Mouse (Mus musculus) forebrain, embryonic 15.5 days (tissue): ENCODE data around the gene Tnfsf4. TPM values are rescaled to one million over a fixed set of nuclear protein-coding genes. Genes with fewer than 3 reads are reported as not detected.

Experiments used
- ATAC-seq: fragments of 200-750 bp; cut with Nextera tagmentation; replicated peaks from 2 replicates; pipeline ENCODE4 v1.8.0; 2017; ENCODE audit warnings: mild to moderate bottlenecking, moderate TSS enrichment, moderate library complexity
- H3K27ac ChIP-seq: fragments of 300-500 bp; sonication (generic); replicated peaks from 2 replicates; pipeline ENCODE4 v1.5.1; 2015; ENCODE audit warnings: mild to moderate bottlenecking, inconsistent platforms
- H3K27me3 ChIP-seq: fragments of 300-500 bp; sonication (generic); 2 replicates; pipeline ENCODE4 v1.6.1; 2015; ENCODE audit warnings: inconsistent platforms
- H3K36me3 ChIP-seq: fragments of 300-500 bp; sonication (generic); 2 replicates; pipeline ENCODE4 v1.6.1; 2015; ENCODE audit warnings: mild to moderate bottlenecking, inconsistent platforms
- H3K4me1 ChIP-seq: fragments of 300-500 bp; sonication (generic); 2 replicates; pipeline ENCODE4 v1.6.1; 2015; ENCODE audit warnings: inconsistent platforms
- H3K4me2 ChIP-seq: fragments of 300-500 bp; sonication (generic); replicated peaks from 2 replicates; pipeline ENCODE4 v1.6.1; 2015; ENCODE audit warnings: mild to moderate bottlenecking, inconsistent platforms
- H3K4me3 ChIP-seq: fragments of 300-500 bp; sonication (generic); 2 replicates; pipeline ENCODE4 v1.5.1; 2015; ENCODE audit warnings: mild to moderate bottlenecking, inconsistent platforms
- H3K9ac ChIP-seq: fragments of 300-500 bp; sonication (generic); replicated peaks from 2 replicates; pipeline ENCODE4 v1.6.1; 2015; ENCODE audit warnings: mild to moderate bottlenecking, inconsistent platforms
- H3K9me3 ChIP-seq: fragments of 300-500 bp; sonication (generic); 2 replicates; pipeline ENCODE4 v1.6.1; 2016; ENCODE audit warnings: inconsistent platforms
- WGBS: fragments of 180-500 bp; shearing (Covaris S2); methylation state at CpG from one replicate; pipeline ENCODE4 v1.1.7; 2015; ENCODE audit warnings: mixed read lengths; 5-methylcytosine and 5-hydroxymethylcytosine counted together
- polyA plus RNA-seq: library from polyadenylated mRNA; unstranded; fragments of >200 nt; fragmentation: Nextera tagmentation; extraction: Ambion mirVana; gene quantifications from 2 replicates; pipeline ENCODE4 v1.2.1, GENCODE M21; 2015

Tnfsf4 gene
- polyA plus RNA-seq, result not detected in 2 replicates

- no peak within 1 kb of the TSS for H3K4me3 ChIP-seq
- WGBS, result 76% methylated on average over 6 of the region's 6 CpGs
These were observed at the start of gene Tnfsf4 for GRCm38 (mm10) chr1:161394931-161395459. Gene Tnfsf4 (plus strand): TSS chr1:161395409.

DNA sequence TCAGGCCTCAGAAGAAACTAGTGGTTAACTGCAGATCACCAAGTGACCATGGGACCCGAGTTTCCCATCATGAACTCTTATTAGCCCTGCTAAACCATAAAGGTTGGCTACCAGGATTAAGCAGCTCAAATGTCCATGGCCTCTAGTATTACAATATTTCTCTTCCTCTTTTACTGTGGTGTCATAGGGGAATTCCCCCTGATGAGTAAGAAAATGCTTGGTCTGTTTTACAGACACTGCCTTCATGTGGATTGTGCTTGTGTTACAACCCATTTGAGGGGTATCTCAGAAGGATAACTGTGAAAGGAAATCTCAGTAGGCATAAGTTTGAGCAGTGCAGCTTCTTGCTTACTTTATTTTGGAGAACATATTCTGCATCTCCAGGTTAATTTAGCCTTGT is 44.2 kb upstream of the Tnfsf4 start:
- Histone ChIP-seq H3K9ac (no peak overlapping the region), H3K4me3 (no peak overlapping the region), H3K36me3 (no peaks in the 10 kb centered on the region), H3K27ac (no peak overlapping the region), H3K4me2 (no peak overlapping the region), H3K4me1 (no peaks in the 10 kb centered on the region), H3K27me3 (no peaks in the 10 kb centered on the region), H3K9me3 (no peaks in the 10 kb centered on the region)
- 82% methylated on average over 1 of the region's 1 CpGs for WGBS
- no peak for ATAC-seq

More at GRCm38 (mm10) chr1:161394931-161395459, at the start of gene Tnfsf4:
- no peak within 1 kb of the TSS for H3K9ac ChIP-seq
- no peaks in the 10 kb centered on the region for H3K27me3 ChIP-seq
- ATAC-seq, result no peak
- H3K4me1 ChIP-seq, result no peaks in the 10 kb centered on the region
- no peaks in the 10 kb centered on the region for H3K36me3 ChIP-seq
- no peak within 1 kb of the TSS for H3K27ac ChIP-seq
- H3K9me3 ChIP-seq, result no peaks in the 10 kb centered on the region
- no peak within 1 kb of the TSS for H3K4me2 ChIP-seq

- ATAC-seq, result no peak
- H3K36me3 ChIP-seq, result no peaks in the 10 kb centered on the region
- H3K4me2 ChIP-seq, result no peak overlapping the region
- H3K27me3 ChIP-seq, result no peaks in the 10 kb centered on the region
- H3K9ac ChIP-seq, result no peak overlapping the region
- 91% methylated on average over 4 of the region's 4 CpGs for WGBS
- no peak overlapping the region for H3K4me3 ChIP-seq
- H3K4me1 ChIP-seq, result no peaks in the 10 kb centered on the region
- H3K27ac ChIP-seq, result no peak overlapping the region
- no peaks in the 10 kb centered on the region for H3K9me3 ChIP-seq
These were observed 30.2 kb upstream of the Tnfsf4 start for GRCm38 (mm10) chr1:161365006-161365405.

GRCm38 (mm10) chr1:161371919-161372318 is 23.3 kb upstream of the Tnfsf4 start:
- no peaks in the 10 kb centered on the region for H3K9me3 ChIP-seq
- no peak overlapping the region for H3K27ac ChIP-seq
- no peak overlapping the region for H3K9ac ChIP-seq
- H3K27me3 ChIP-seq, result no peaks in the 10 kb centered on the region
- 88% methylated on average over 2 of the region's 2 CpGs for WGBS
- H3K36me3 ChIP-seq, result no peaks in the 10 kb centered on the region
- no peak for ATAC-seq
- H3K4me2 ChIP-seq, result no peak overlapping the region
- H3K4me3 ChIP-seq, result no peak overlapping the region
- no peaks in the 10 kb centered on the region for H3K4me1 ChIP-seq

DNA sequence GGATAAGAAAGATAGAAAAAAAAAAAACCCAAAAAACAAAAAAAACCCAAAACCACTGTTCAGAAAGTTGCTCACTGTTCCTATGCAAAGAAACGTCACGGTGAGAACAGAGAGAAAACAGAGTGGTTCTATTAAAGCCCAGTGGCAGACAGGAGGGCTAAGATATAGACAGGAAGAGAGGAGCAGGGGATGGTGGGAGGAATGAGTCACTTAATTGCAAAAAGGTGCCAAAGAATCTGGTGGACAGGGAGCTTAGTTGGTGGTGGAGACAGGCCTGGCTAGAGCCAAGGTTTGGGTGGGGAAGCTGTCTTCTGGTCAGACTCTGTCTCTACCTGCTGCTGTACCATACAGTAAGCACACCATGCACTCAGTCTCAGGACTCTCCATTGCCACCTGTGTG is 19.3 kb upstream of the Tnfsf4 start:
- H3K9ac ChIP-seq, result no peak overlapping the region
- no peak for ATAC-seq
- no peak overlapping the region for H3K4me3 ChIP-seq
- H3K9me3 ChIP-seq, result no peaks in the 10 kb centered on the region
- no peaks in the 10 kb centered on the region for H3K27me3 ChIP-seq
- WGBS, result 85% methylated on average over 2 of the region's 2 CpGs
- peaks cover 17% of the 10 kb centered on the region for H3K4me1 ChIP-seq
- H3K27ac ChIP-seq, result no peak overlapping the region
- H3K4me2 ChIP-seq, result no peak overlapping the region
- no peaks in the 10 kb centered on the region for H3K36me3 ChIP-seq

DNA sequence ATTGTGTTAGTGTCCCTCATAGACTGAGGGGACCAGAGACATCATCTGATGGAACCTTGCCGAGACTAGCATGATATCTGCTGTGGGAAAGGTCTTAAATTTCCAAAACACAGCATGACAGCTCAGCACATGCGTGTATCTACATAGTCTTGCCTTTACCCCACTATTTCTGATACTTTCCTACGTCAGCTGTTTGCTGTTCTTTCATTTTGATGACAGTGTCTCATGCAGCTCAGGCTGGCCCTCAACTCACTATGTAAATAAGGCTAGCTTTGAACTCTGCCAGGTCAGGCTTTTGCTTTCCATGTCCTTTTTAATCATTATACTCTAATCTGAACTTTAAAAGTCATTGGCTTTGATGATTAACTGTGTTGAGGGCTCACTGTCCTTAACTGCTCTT is 16.6 kb upstream of the Tnfsf4 start:
- ATAC-seq, result no peak
- Histone ChIP-seq H3K36me3 (no peaks in the 10 kb centered on the region), H3K4me1 (peaks cover 19% of the 10 kb centered on the region), H3K27me3 (no peaks in the 10 kb centered on the region), H3K4me2 (no peak overlapping the region), H3K9me3 (no peaks in the 10 kb centered on the region), H3K4me3 (no peak overlapping the region), H3K9ac (no peak overlapping the region), H3K27ac (no peak overlapping the region)
- 84% methylated on average over 3 of the region's 3 CpGs for WGBS

DNA sequence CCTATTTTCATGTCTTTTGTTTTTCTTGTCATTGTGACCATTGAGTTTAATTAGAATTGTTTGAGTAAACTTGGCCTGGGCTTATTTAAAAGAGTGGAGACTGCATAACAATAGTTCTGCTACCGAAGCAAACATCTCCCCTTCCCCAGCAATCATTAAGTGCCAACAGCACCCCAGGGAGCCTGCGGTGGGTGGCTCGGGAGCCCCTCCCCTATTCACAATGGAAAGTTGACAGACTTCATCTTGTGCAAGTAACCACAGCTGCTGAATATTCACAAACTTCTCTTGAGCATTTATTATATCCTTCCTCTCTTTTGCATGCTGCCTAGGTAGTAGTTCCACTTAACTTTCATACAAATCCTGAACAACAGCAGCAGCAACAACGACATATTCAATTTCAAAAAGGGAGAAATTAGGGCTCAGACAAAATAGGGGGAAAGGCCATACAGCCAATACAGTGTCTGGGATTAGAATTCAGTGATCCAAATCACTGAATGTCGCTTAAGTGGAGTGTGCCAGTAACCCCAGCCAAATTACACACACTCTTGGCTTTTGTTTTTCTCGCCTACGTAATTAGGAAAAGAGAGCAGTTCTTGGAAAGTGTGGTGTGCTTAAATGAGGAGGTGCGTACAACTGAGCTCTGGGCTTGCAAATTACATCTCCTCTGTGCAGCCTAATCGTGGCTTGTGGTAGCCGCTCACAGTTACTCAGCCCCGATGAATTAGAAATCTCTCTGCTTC is 15.4 kb upstream of the Tnfsf4 start:
- 6% methylated on average over 11 of the region's 11 CpGs for WGBS
- Histone ChIP-seq H3K4me1 (peaks cover 22% of the 10 kb centered on the region), H3K9ac (no peak overlapping the region), H3K27me3 (no peaks in the 10 kb centered on the region), H3K4me3 (no peak overlapping the region), H3K36me3 (no peaks in the 10 kb centered on the region), H3K4me2 (peak overlapping the region; percentile 25; the same call in 1 of the 2 replicates), H3K9me3 (no peaks in the 10 kb centered on the region), H3K27ac (peak overlapping the region; percentile 57)
- ATAC-seq, result peak; percentile 95

DNA sequence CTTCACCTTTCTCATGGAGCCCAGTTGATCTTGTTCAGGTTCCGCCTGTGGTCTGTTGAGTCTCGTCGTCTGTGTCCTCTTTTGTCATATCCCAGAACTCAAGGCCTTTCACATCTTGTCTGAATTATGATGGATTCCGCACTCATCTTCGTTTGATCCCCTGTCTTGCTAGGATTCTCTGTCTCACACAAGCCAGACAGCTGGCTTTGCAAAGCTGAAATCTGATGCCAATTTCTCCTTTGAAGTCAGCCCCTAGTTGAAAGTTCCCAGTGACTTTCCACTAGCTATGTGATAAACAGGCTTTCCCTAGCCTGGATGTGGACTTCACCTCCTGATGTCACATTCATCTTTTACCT is 14.8 kb upstream of the Tnfsf4 start:
- H3K36me3 ChIP-seq, result no peaks in the 10 kb centered on the region
- H3K27ac ChIP-seq, result peak overlapping the region; percentile 57
- no peak overlapping the region for H3K4me3 ChIP-seq
- H3K9ac ChIP-seq, result no peak overlapping the region
- ATAC-seq, result peak; percentile 11
- H3K27me3 ChIP-seq, result no peaks in the 10 kb centered on the region
- H3K4me2 ChIP-seq, result peak overlapping the region; percentile 25; the same call in 1 of the 2 replicates
- 20% methylated on average over 5 of the region's 5 CpGs for WGBS
- peaks cover 22% of the 10 kb centered on the region for H3K4me1 ChIP-seq
- H3K9me3 ChIP-seq, result no peaks in the 10 kb centered on the region

DNA sequence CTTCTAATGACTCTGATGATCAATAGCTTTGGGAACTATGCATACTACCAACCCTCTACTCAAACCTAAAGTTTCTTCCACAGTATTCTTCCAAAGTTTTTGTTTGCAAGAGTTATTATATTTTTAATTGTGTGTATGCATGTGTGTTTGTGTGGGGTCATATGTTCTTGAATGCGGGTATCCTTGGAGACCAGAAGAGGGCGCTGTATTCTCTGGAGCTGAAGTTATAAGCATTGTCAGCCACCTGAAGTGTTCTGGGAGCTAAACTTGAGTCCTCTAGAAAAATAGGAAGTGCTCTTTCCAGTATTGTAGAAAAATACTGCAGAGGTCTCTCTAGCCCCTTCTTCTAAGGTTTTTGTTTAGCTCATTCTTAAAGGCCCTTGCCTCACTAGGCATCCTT is 5.1 kb upstream of the Tnfsf4 start:
- ATAC-seq, result no peak
- Histone ChIP-seq H3K9ac (no peak overlapping the region), H3K4me3 (no peak overlapping the region), H3K9me3 (no peaks in the 10 kb centered on the region), H3K27ac (no peak overlapping the region), H3K4me2 (no peak overlapping the region), H3K4me1 (no peaks in the 10 kb centered on the region), H3K27me3 (no peaks in the 10 kb centered on the region), H3K36me3 (no peaks in the 10 kb centered on the region)
- WGBS, result 77% methylated on average over 2 of the region's 2 CpGs

GRCm38 (mm10) chr1:161392906-161393305 is 2.3 kb upstream of the Tnfsf4 start:
- H3K36me3 ChIP-seq, result no peaks in the 10 kb centered on the region
- ATAC-seq, result no peak
- 90% methylated on average over 10 of the region's 10 CpGs for WGBS
- H3K9ac ChIP-seq, result no peak overlapping the region
- H3K4me3 ChIP-seq, result no peak overlapping the region
- no peak overlapping the region for H3K4me2 ChIP-seq
- no peaks in the 10 kb centered on the region for H3K9me3 ChIP-seq
- H3K27ac ChIP-seq, result no peak overlapping the region
- H3K4me1 ChIP-seq, result no peaks in the 10 kb centered on the region
- no peaks in the 10 kb centered on the region for H3K27me3 ChIP-seq

DNA sequence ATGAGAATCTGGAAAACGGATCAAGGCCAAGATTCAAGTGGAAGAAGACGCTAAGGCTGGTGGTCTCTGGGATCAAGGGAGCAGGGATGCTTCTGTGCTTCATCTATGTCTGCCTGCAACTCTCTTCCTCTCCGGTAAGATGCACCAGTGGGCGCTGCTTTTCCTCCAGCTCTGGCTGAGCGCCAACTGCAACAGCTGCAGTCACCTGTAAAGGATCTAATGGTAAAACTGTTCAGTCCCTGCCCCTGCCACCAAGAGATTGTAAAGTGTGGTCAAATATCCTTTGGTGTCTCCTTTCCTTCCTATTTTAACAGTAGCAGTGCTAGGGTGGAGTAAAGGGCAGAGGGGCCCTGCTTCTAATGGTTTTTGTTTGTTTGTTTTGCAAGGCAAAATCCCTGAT is 401 bp downstream of the Tnfsf4 start:
- Histone ChIP-seq H3K9ac (no peak overlapping the region), H3K4me3 (no peak overlapping the region), H3K4me2 (no peak overlapping the region), H3K4me1 (no peaks in the 10 kb centered on the region), H3K27me3 (no peaks in the 10 kb centered on the region), H3K36me3 (no peaks in the 10 kb centered on the region), H3K27ac (no peak overlapping the region), H3K9me3 (no peaks in the 10 kb centered on the region)
- no peak for ATAC-seq
- 67% methylated on average over 5 of the region's 5 CpGs for WGBS

DNA sequence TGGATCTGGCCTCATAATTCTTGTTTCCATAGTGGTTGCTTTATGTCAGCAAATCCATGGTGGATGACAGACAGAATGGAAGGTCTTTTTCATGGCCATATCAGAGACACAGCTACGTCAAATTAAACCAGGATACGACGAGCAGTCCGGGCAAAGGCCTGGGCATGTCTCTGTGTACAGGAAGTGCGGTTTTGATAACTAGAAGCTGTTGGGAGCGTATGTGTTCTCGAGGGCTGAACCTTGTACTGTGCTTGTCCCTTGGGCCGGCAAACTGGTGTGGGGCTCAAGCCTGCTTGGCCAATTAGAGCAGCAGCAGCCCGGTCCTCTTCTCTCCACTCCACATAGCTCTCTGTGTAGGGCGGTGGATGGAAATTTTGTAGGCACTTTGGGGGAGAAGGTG is 1.1 kb downstream of the Tnfsf4 start:
- WGBS, result 95% methylated on average over 10 of the region's 10 CpGs
- H3K36me3 ChIP-seq, result no peaks in the 10 kb centered on the region
- no peak overlapping the region for H3K9ac ChIP-seq
- no peak overlapping the region for H3K4me2 ChIP-seq
- no peaks in the 10 kb centered on the region for H3K27me3 ChIP-seq
- H3K4me3 ChIP-seq, result no peak overlapping the region
- H3K4me1 ChIP-seq, result no peaks in the 10 kb centered on the region
- H3K9me3 ChIP-seq, result no peaks in the 10 kb centered on the region
- no peak overlapping the region for H3K27ac ChIP-seq
- no peak for ATAC-seq

DNA sequence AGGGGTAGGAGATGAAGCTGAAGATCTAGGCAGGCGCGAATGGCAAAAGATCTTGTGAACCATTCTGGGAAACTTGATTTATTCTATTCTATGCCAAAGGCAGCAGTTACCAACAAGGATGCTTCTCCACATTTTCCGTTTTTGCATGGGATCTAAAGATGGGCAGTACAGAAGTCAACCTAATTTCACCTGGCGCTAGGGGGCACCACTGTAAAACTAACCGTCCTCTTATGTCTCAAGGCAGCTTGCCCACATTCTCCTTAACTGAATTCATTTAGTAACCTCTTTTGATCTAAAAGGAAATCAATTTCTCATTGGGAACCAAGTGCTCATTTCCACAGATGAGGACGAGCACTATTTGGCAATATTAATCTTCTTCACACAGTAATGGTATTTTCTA is 4.9 kb downstream of the Tnfsf4 start:
- Histone ChIP-seq H3K4me3 (no peak overlapping the region), H3K4me1 (no peaks in the 10 kb centered on the region), H3K4me2 (no peak overlapping the region), H3K27me3 (no peaks in the 10 kb centered on the region), H3K9me3 (no peaks in the 10 kb centered on the region), H3K27ac (no peak overlapping the region), H3K9ac (no peak overlapping the region), H3K36me3 (no peaks in the 10 kb centered on the region)
- 29% methylated on average over 6 of the region's 6 CpGs for WGBS
- no peak for ATAC-seq
